Mouse (Mus musculus) urinary bladder, postnatal 10 days (tissue): ENCODE measurements around the gene Slc25a29.

ENCODE experiments used
- DNase-seq: peaks from one replicate; pipeline ENCODE4 v3.0.0; 2022; ENCODE audit warnings: low spot score

The Slc25a29 gene

DNA sequence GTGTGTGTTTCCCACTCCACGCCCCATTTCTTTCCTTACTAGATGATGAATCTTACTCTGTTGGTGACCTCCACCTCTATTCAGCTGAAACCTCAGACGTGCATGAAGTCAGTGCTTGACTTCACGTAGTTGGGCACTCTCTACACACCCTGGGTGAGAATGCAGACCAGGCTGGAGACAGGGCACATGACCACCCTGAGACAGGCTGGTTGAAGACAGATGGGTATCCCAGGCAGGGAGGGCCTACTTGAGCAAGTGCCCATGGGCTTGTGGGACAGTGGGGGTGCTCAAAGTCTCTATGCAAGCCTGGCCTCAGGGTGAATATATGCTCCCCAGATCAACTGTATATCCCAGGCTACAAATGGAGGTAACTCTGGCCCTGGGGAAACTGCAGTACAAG lies 1.3 kb downstream of the Slc25a29 start:
- no peak for DNase-seq

DNA sequence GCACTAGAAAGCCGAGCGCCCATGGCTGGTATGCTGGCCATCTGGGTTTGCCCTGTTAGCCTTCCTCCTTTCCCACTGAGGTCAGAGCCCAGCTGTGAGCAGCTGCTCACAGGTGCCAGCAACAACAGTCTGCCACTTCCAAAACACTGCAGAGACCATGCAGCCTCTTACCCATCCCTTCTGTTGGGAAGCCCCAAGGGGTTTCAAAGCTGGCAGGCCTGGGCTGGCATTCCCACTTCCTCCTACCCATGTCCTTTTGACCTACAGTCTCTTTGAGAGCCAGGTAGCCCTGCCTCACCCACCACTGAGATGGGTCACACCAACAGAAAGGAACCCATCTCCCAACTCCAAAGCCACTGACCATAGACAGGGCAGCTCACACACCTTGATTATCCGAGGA lies 2.3 kb downstream of the Slc25a29 start:
- no peak for DNase-seq

GRCm38 (mm10) chr12:108832851-108833250 lies 2.8 kb downstream of the Slc25a29 start:
- no peak for DNase-seq

GRCm38 (mm10) chr12:108831966-108832643 lies 3.6 kb downstream of the Slc25a29 start:
- DNase-seq: no peak

- DNase-seq: no peak
Observed at GRCm38 (mm10) chr12:108830358-108830757, 5.3 kb downstream of the Slc25a29 start.

DNA sequence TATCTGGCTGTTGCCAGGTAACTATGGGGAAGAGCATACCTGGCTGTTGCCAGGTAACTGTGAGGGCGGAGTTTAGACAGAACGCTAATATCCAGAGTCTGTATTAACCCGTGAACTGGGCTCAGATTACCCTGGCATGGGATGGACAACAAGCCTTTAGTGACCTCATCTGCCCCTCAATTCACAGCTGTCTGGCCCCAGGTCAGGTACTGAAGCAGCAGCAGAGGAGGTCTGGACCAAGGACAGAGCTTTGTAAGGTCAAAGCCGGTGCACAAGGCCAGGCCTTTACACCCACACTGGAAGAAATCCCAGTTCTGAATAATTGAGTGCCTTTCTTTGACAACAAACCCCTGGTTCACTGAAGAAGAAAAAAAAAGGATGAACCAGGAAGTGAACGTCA lies 6.0 kb downstream of the Slc25a29 start:
- DNase-seq: no peak

DNA sequence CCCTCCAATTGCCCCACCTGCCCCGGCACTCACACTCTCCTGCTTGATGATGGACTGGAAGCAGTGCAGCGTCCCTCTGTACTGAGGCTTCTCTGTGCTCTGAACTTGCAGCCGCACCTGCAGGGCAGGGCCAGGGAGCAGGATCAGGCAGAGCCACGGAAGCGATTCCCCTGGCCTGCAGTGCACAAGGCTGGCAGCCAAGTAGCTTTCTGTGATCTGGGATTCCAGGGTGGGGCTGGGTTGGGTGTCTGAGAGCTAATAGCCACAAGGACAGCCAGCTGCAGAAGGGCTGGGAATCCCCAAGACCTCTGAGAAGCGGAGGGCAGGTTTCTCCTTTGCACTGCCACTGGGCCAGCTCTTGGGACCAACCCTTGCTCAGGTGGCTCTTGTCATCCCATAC lies 8.0 kb downstream of the Slc25a29 start:
- DNase-seq: no peak

DNA sequence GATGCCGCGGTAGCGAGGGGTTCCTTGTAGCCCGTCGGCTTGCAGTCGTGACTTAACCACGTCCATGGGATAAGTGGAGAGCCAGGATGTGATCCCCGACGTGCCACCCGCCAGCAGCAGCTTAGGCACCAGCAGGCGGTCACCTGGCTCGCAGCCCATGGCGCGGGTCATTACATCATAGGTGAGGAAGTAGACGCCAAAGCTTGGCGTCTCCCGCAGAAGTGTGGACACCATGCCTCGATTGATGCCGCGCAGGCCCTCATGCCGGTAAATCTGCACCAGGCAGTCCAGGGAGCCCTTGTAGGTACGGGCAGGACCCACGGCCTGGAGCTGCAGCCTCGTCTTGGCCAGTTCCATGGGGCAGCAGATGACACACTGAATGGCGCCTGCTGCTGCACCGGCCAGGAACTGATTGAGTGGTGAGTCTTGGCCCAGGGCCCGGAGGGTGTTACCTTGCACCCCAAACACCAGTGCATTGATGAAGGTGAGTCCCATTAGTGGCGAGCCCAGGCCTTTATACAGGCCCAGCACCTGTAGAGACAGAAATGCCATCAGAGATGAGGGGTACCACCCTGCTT lies 8.6 kb downstream of the Slc25a29 start:
- no peak for DNase-seq

GRCm38 (mm10) chr12:108826282-108826957 lies 9.3 kb downstream of the Slc25a29 start:
- no peak for DNase-seq

DNA sequence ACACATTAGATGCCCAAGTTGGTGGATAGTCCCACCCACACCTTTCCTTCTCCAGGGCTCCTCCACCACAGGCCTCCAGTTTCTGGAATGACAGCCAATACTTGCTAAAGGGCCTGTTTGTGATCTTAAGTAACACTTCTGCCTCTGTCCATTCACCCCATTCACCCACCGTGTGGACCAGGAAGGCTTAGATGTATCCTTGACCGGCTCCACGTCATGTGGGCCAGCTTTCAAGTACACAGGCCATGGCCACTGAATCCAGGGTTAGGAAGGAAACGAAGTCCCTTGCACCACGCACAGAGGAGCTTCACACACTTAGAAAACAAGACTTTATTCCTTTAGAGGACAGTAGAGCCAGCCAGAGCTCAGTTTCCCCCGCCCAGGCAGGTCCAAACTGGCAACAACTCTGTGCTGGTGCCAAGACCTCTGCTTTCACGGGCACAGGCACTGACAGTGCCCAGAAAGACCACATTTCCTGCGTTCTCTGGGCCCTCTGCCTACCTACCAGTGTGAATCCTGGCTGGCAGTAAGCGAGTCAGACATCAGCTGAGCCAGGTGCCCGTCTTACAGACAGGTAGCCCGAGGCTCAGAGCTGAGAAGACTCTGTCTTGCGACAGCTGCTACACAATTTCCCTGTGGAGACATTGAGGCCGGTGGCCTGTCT lies 10.0 kb downstream of the Slc25a29 start:
- no peak for DNase-seq

GRCm38 (mm10) chr12:108824225-108824874 lies 11.3 kb downstream of the Slc25a29 start:
- DNase-seq: no peak

DNA sequence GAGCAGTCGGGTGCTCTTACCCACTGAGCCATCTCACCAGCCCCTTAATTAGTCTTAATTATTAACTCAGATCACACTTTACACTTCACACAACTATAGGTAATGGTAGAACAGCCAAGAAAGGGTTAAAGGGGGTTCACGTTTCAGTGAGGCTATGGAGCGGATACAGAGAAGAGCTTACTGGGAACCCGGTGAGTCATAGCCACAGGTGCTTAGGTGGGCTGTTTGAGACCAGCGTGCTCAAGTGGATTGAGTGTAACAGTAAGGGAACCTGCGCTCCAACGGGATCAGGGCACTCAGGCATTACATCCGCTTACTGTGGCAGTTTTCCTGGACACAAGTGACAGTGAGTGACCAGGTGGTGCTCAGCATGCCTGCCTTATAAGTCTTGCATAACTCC lies 12.6 kb downstream of the Slc25a29 start:
- no peak for DNase-seq

DNA sequence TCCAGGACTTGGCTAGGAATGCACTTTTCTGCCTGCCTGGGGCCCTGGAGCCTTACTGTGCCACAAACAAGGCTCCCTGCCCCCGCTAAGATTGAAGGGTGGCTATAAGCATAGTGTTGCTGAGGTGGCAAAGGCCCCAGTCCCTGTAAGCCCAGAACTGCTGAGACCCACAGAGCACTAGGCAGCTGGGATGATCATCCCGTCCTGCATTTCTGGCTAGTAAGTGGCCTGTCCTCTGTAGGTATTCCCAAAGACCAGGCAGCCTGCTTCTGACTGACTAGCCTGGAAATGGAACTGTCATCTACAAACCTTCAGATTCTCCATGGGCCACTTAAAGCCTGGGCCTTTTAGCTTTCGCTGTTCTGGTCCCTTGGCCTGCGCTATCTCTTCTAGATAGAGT lies 15.2 kb downstream of the Slc25a29 start:
- no peak for DNase-seq

GRCm38 (mm10) chr12:108816569-108816968 lies 19.1 kb downstream of the Slc25a29 start:
- DNase-seq: no peak

- DNase-seq: no peak
Observed at GRCm38 (mm10) chr12:108814470-108814869, 21.2 kb downstream of the Slc25a29 start.

- DNase-seq: no peak
Observed at GRCm38 (mm10) chr12:108812463-108812862, 23.2 kb downstream of the Slc25a29 start.

DNA sequence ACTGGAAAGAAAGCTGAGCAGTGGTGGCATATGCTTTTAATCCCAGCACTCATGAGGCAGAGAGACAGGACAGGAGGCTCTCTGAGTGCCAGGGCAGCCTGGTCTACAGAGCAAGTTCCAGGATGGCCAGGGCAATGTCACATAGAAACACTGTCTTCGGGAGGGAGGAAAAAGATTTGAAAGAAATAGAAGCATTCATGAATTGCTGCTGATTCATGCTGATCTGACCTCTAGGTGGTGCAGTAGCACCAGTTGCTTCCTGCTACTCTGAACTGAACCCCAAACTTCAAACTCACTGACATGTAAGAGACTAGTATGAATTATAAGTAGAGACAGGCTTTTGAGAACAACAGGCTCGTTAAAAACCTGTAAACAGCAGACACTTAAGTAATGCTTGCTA lies 24.6 kb downstream of the Slc25a29 start:
- no peak for DNase-seq

- DNase-seq: no peak
Observed at GRCm38 (mm10) chr12:108810309-108810708, 25.4 kb downstream of the Slc25a29 start.

- no peak for DNase-seq
Observed at GRCm38 (mm10) chr12:108809771-108810170, 25.9 kb downstream of the Slc25a29 start.

GRCm38 (mm10) chr12:108808465-108808864 lies 27.2 kb downstream of the Slc25a29 start:
- DNase-seq: no peak

- no peak for DNase-seq
Observed at GRCm38 (mm10) chr12:108804388-108804787, 31.3 kb downstream of the Slc25a29 start.

DNA sequence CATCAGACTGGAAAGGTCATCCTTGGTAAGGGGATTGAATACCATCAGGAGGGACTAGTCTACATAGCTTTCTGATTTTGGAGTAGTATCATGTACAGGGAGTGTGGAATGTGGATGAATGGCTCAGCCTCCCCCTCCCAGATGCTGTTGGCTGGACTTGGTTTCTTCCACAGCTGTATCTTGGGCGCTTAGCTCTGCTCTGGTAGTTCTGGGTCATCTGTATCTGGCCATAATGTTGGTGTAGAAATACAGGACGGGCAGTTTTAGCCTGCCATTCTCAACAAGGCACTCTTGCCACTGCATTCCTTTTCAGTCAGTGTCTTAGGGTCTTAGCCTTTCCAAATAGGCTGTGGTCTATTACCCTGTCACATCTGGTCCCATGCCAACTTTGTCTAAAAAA lies 34.1 kb downstream of the Slc25a29 start:
- DNase-seq: no peak
